Mouse (Mus musculus) intestine, embryonic 14.5 days (tissue): ENCODE data around the gene Unc13d. TPM values are rescaled to one million over a fixed set of nuclear protein-coding genes. Genes with fewer than 3 reads are reported as not detected.
"Not testable (repeated sequence)": the region's sequence is repeated elsewhere in the genome, so short reads cannot be mapped to it uniquely, and the experiment has no call there.

Source experiments
- ATAC-seq: fragments of 200-750 bp; cut with Nextera tagmentation; replicated peaks from 2 replicates; pipeline ENCODE4 v1.8.0; 2017; ENCODE audit warnings: low read depth, moderate number of reproducible peaks, moderate TSS enrichment, moderate library complexity; ENCODE audit not compliant: low FRiP score, low TSS enrichment
- DNase-seq: peaks from one replicate; pipeline ENCODE4 v3.0.0-alpha.2; 2018; ENCODE audit warnings: low spot score
- H3K27ac ChIP-seq: fragments of 300-500 bp; sonication (generic); 2 replicates; pipeline ENCODE4 v1.5.1; 2014; ENCODE audit warnings: low read depth, mild to moderate bottlenecking, control low read depth
- H3K27me3 ChIP-seq: fragments of 300-500 bp; sonication (generic); replicated peaks from 2 replicates; pipeline ENCODE4 v1.6.1; 2014; ENCODE audit warnings: low read length, control low read depth; ENCODE audit not compliant: control insufficient read depth, insufficient read depth
- H3K36me3 ChIP-seq: fragments of 300-500 bp; sonication (generic); 2 replicates; pipeline ENCODE4 v1.6.1; 2014; ENCODE audit warnings: low read length, control low read depth; ENCODE audit not compliant: control insufficient read depth, insufficient read depth
- H3K4me1 ChIP-seq: fragments of 300-500 bp; sonication (generic); replicated peaks from 2 replicates; pipeline ENCODE4 v1.6.1; 2014; ENCODE audit warnings: low read length, control low read depth, mixed read lengths; ENCODE audit not compliant: control insufficient read depth, insufficient read depth
- H3K4me2 ChIP-seq: fragments of 300-500 bp; sonication (generic); 2 replicates; pipeline ENCODE4 v1.6.1; 2014; ENCODE audit warnings: low read length
- H3K4me3 ChIP-seq: fragments of 300-500 bp; sonication (generic); 2 replicates; pipeline ENCODE4 v1.5.1; 2014; ENCODE audit warnings: low read depth, low read length, control low read depth, mixed read lengths
- H3K9ac ChIP-seq: fragments of 300-500 bp; sonication (generic); 2 replicates; pipeline ENCODE4 v1.6.1; 2014; ENCODE audit warnings: mild to moderate bottlenecking, low read length
- H3K9me3 ChIP-seq: fragments of 300-500 bp; sonication (generic); 2 replicates; pipeline ENCODE4 v1.6.1; 2016; ENCODE audit warnings: low read length, control low read depth; ENCODE audit not compliant: control insufficient read depth
- WGBS: fragments of 180-500 bp; shearing (Covaris S2); extraction: QIAGEN DNeasy Blood & Tissue Kit; methylation state at CpG from one replicate; pipeline ENCODE4 v1.1.7; 2014; 5-methylcytosine and 5-hydroxymethylcytosine counted together
- polyA plus RNA-seq: library from polyadenylated mRNA; unstranded; fragments of >200 nt; fragmentation: Nextera tagmentation; extraction: Ambion mirVana; gene quantifications from 2 replicates; pipeline ENCODE4 v1.2.1, GENCODE M21; 2014

Unc13d gene
- polyA plus RNA-seq, 1 experiment from 2014 or later, result 3.5 TPM

- no peak overlapping the region for H3K9ac ChIP-seq
- 89% methylated on average over 5 of the region's 5 CpGs for WGBS
- DNase-seq (peak; percentile 74), ATAC-seq (no peak)
- no peaks in the 10 kb centered on the region for H3K27me3 ChIP-seq
- peaks cover 28% of the 10 kb centered on the region for H3K4me1 ChIP-seq
- H3K4me3 ChIP-seq, result no peak overlapping the region
- H3K27ac ChIP-seq, result no peak overlapping the region
- no peak overlapping the region for H3K4me2 ChIP-seq
- H3K36me3 ChIP-seq, result no peaks in the 10 kb centered on the region
- H3K9me3 ChIP-seq, result 0 out of 2 replicates have a peak, but pooled peaks cover 3% of the 10 kb centered on the region
Observed at GRCm38 (mm10) chr11:116096213-116097108, 18.7 kb upstream of the Unc13d start.

GRCm38 (mm10) chr11:116095573-116095972 lies 17.8 kb upstream of the Unc13d start:
- H3K4me2 ChIP-seq, result no peak overlapping the region
- no peaks in the 10 kb centered on the region for H3K27me3 ChIP-seq
- peaks cover 20% of the 10 kb centered on the region for H3K4me1 ChIP-seq
- no peak overlapping the region for H3K27ac ChIP-seq
- ATAC-seq, result no peak
- no peaks in the 10 kb centered on the region for H3K36me3 ChIP-seq
- H3K9me3 ChIP-seq, result 0 out of 2 replicates have a peak, but pooled peaks cover 3% of the 10 kb centered on the region
- no peak overlapping the region for H3K4me3 ChIP-seq
- no peak overlapping the region for H3K9ac ChIP-seq
- 73% methylated on average over 3 of the region's 3 CpGs for WGBS
- DNase-seq, result no peak

GRCm38 (mm10) chr11:116093771-116094565 lies 16.2 kb upstream of the Unc13d start:
- Histone ChIP-seq H3K9ac (no peak overlapping the region), H3K4me2 (no peak overlapping the region), H3K4me1 (0 out of 2 replicates have a peak, but pooled peaks cover 8% of the 10 kb centered on the region), H3K27ac (no peak overlapping the region; the same call in 1 of the 2 replicates), H3K4me3 (no peak overlapping the region), H3K27me3 (no peaks in the 10 kb centered on the region), H3K9me3 (0 out of 2 replicates have a peak, but pooled peaks cover 3% of the 10 kb centered on the region), H3K36me3 (no peaks in the 10 kb centered on the region)
- 37% methylated on average over 16 of the region's 16 CpGs for WGBS
- DNase-seq (no peak), ATAC-seq (no peak)

DNA sequence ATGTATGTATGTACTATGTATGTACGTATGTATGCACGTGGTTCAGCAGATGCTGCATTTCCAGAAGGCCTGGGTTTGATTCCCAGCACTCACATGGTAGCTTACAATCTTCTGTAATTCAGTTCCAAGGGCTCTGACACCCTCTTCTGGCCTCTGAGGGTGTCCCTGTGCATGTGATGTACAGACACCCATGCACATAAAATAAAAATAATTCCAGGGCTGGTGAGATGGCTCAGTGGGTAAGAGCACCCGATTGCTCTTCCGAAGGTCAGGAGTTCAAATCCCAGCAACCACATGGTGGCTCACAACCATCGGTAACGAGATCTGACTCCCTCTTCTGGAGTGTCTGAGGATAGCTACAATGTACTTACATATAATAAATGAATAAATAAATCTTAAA lies 15.2 kb upstream of the Unc13d start:
- not testable (repeated sequence) for H3K4me2 ChIP-seq, DNase-seq, H3K4me3 ChIP-seq, H3K36me3 ChIP-seq, ATAC-seq, H3K9me3 ChIP-seq, H3K9ac ChIP-seq, H3K4me1 ChIP-seq, H3K27me3 ChIP-seq, H3K27ac ChIP-seq
- 88% methylated on average over 6 of the region's 6 CpGs for WGBS

GRCm38 (mm10) chr11:116091591-116091990 lies 13.8 kb upstream of the Unc13d start:
- Histone ChIP-seq H3K27me3 (no peaks in the 10 kb centered on the region), H3K27ac (no peak overlapping the region), H3K4me1 (peaks cover 10% of the 10 kb centered on the region; the same call in 1 of the 2 replicates), H3K4me2 (no peak overlapping the region), H3K4me3 (no peak overlapping the region), H3K36me3 (no peaks in the 10 kb centered on the region), H3K9ac (no peak overlapping the region), H3K9me3 (0 out of 2 replicates have a peak, but pooled peaks cover under 1% of the 10 kb centered on the region)
- 88% methylated on average over 6 of the region's 6 CpGs for WGBS
- DNase-seq, result no peak
- ATAC-seq, result no peak

DNA sequence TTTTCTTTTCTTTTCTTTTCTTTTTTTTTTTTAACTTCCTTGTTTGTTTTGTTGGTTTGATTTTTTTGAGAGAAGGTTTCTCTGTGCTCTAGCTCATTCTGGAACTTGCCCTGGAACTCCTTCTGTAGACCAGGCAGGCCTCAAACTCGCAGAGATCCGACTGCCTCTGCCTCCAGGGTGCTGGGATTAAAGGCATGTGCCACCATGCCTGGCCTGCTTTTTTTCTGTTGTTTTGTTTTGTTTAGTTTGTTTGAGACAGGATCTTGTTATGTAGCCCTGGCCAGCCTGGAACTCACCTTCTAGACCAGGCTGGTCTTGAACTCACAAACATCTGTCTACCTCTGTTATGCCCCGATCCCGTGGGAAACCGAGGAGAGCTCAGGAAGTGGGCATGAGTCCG lies 11.8 kb upstream of the Unc13d start:
- Histone ChIP-seq H3K9ac (no peak overlapping the region), H3K27me3 (no peaks in the 10 kb centered on the region), H3K9me3 (no peaks in the 10 kb centered on the region), H3K27ac (no peak overlapping the region), H3K4me2 (no peak overlapping the region), H3K36me3 (0 out of 2 replicates have a peak, but pooled peaks cover 1% of the 10 kb centered on the region), H3K4me3 (no peak overlapping the region), H3K4me1 (peaks cover 17% of the 10 kb centered on the region)
- DNase-seq, result no peak
- ATAC-seq, result no peak
- WGBS, result 89% methylated on average over 6 of the region's 6 CpGs

GRCm38 (mm10) chr11:116088741-116089394 lies 11.1 kb upstream of the Unc13d start:
- DNase-seq, result no peak
- H3K4me3 ChIP-seq, result no peak overlapping the region
- H3K4me1 ChIP-seq, result peaks cover 14% of the 10 kb centered on the region
- no peak for ATAC-seq
- peaks cover 4% of the 10 kb centered on the region for H3K36me3 ChIP-seq
- H3K4me2 ChIP-seq, result no peak overlapping the region
- no peak overlapping the region for H3K9ac ChIP-seq
- 81% methylated on average over 11 of the region's 11 CpGs for WGBS
- no peaks in the 10 kb centered on the region for H3K27me3 ChIP-seq
- H3K9me3 ChIP-seq, result no peaks in the 10 kb centered on the region
- no peak overlapping the region for H3K27ac ChIP-seq

DNA sequence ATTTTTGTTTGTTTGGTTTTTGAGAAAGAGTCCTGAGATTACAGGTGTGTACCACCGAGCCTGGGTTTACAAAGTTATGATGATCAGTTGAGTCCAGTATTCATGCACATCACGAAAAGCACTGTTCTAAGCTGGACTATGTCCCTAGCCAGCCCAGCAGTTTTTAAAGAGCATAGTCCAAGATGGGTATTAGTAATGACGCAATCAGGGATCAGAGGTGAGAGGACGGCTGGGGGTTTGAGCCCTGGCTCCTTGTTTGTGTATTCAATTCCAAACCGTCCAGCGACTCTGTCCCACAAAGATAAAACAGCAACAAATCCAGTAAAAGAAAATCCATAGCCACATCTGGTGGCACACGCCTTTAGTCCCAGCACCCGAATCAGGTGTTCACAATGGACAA lies 10.4 kb upstream of the Unc13d start:
- Histone ChIP-seq H3K27ac (no peak overlapping the region), H3K36me3 (peaks cover 10% of the 10 kb centered on the region), H3K4me2 (peak overlapping the region; percentile 65), H3K9ac (no peak overlapping the region), H3K9me3 (no peaks in the 10 kb centered on the region), H3K4me1 (peaks cover 13% of the 10 kb centered on the region), H3K4me3 (no peak overlapping the region), H3K27me3 (no peaks in the 10 kb centered on the region)
- DNase-seq (no peak), ATAC-seq (no peak)
- WGBS, result 80% methylated on average over 8 of the region's 8 CpGs
